Mouse (Mus musculus) lung, postnatal 0 days (tissue): ENCODE results near the gene Abr.

Experiments
- CTCF ChIP-seq: IDR thresholded peaks from 2 replicates; pipeline ENCODE4 v1.5.1; 2016; ENCODE audit warnings: antibody characterized with exemption, mild to moderate bottlenecking
- EP300 ChIP-seq: IDR thresholded peaks from 2 replicates; pipeline ENCODE4 v1.6.1; 2016; ENCODE audit warnings: antibody characterized with exemption, mild to moderate bottlenecking, control low read depth

GRCm38 (mm10) chr11:76508831-76509595 lies 113.1 kb downstream of the Abr start:
- no peak for TF ChIP-seq CTCF
- no peak for TF ChIP-seq EP300
